Mouse (Mus musculus): ENCODE measurements around the gene Gm28230. TPM values are rescaled to one million over a fixed set of nuclear protein-coding genes. Genes with fewer than 3 reads are reported as not detected.

Gene Gm28230
- polyA plus RNA-seq, 1 experiment from 2014 or later: 1.5 TPM

GRCm38 (mm10) chr2:74733317-74733661 lies 6.8 kb downstream of the Gm28230 start:
- ATAC-seq (ENCODE audit: low FRiP score): no peak
- H3K9ac ChIP-seq: peak overlapping the region; percentile 96
- WGBS: 0% methylated on average over 16 of the region's 16 CpGs
- H3K36me3 ChIP-seq: no peaks in the 10 kb centered on the region
- peaks cover 77% of the 10 kb centered on the region for H3K27me3 ChIP-seq
- H3K4me1 ChIP-seq (replicated peaks): peaks cover 27% of the 10 kb centered on the region
- H3K4me2 ChIP-seq: peak overlapping the region; percentile 83
- H3K4me3 ChIP-seq: peak overlapping the region; percentile 51
- H3K9me3 ChIP-seq: no peaks in the 10 kb centered on the region
- H3K27ac ChIP-seq: peak overlapping the region; percentile 99

DNA sequence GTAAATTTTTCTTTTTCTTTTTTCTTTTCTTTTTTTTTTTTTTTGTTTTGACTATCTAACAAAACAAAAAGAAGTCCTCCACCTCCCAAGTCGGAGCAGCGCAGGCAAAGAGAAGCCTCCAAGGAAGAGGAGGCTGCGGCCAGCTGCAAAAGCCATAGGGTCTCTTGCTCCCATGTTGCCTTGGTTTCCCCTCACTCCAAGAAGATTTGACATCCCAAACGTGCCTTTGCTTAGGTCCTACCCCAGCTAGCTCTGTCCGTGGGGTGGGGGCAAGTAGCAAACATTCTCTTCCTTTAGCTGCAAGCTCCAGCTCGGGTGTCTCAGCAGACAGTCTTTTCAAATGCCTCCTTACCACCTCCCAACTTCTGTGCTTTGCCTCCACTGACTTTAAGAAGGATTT lies 7.2 kb downstream of the Gm28230 start:
- peak overlapping the region; percentile 51 for H3K4me3 ChIP-seq
- peak overlapping the region; percentile 83 for H3K4me2 ChIP-seq
- H3K27me3 ChIP-seq: peaks cover 77% of the 10 kb centered on the region
- H3K27ac ChIP-seq: peak overlapping the region; percentile 99
- WGBS: 0% methylated on average over 6 of the region's 6 CpGs
- peak overlapping the region; percentile 96 for H3K9ac ChIP-seq
- H3K4me1 ChIP-seq (replicated peaks): peaks cover 24% of the 10 kb centered on the region
- ATAC-seq (ENCODE audit: low FRiP score): no peak
- no peaks in the 10 kb centered on the region for H3K36me3 ChIP-seq
- H3K9me3 ChIP-seq: no peaks in the 10 kb centered on the region

DNA sequence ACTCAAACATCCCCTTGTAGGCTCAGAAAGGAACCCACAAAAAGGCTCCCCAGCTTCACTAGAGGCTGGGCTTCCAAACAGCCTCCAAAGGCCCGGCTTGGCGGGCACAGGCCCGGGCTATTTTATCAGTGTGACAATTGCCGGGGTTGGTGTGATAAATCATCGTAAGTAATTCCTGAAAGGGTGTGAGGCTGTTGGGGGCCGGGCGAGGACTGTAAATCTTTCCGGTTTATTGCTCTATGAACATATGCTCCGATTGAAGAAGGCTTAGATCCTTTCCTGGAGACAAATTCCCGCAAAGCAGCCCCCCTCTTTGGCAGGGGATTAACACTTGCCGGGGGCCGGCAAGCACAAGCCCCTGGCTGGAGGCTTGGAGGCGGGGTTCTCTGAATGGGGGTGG lies 7.9 kb downstream of the Gm28230 start:
- Histone ChIP-seq H3K9ac (peak overlapping the region; percentile 96), H3K27me3 (peaks cover 77% of the 10 kb centered on the region), H3K4me2 (peak overlapping the region; percentile 83), H3K9me3 (no peaks in the 10 kb centered on the region), H3K4me3 (peak overlapping the region; percentile 51), H3K4me1 (replicated peaks) (peaks cover 24% of the 10 kb centered on the region), H3K27ac (peak overlapping the region; percentile 99), H3K36me3 (no peaks in the 10 kb centered on the region)
- no peak for ATAC-seq (ENCODE audit: low FRiP score)
- 1% methylated on average over 13 of the region's 13 CpGs for WGBS

DNA sequence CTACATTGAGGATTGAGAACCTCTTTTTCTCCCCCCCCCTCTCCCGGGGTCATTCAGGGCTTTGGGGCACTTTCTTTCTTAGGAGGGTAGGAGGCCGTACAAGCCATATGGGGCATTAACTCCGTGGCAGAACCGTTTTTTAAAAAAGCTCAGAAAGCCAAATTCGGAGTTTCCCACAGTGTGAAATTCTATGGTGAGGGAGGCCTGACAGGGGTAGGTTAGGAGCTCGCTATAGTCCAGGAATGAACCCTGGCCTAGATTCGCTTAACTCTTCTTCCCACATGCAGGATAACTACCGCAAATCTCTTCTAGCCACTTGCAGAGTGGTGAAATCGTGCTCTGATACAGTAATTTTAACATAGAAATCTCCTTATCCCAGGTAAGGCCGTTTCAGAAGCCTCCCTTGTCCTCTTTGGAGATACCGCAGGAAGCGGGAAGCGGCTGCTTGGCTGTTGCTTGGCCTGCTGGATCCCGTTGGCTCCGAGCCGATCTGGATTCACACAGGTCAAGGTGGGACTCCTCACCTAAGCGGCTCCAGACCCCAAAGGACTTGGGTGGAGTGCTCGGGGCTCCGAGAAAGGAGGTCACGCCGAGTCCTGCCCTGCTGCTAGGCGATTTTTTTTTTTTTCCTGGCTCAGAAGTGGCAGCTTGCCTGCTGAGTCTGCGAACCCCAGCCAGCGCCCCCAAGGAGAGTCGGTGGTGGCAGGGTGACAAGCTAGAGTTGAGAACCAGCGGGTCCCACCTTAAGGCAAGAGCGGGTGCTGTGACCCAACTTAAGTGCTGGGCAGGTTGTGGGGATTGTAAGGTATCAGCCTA lies 8.7 kb downstream of the Gm28230 start:
- Histone ChIP-seq H3K27me3 (peaks cover 79% of the 10 kb centered on the region), H3K4me1 (replicated peaks) (peaks cover 31% of the 10 kb centered on the region), H3K4me3 (peak overlapping the region; percentile 51), H3K36me3 (0 out of 2 replicates have a peak, but pooled peaks cover 2% of the 10 kb centered on the region), H3K9ac (peak overlapping the region; percentile 96), H3K27ac (peak overlapping the region; percentile 99), H3K9me3 (no peaks in the 10 kb centered on the region), H3K4me2 (peak overlapping the region; percentile 83)
- no peak for ATAC-seq (ENCODE audit: low FRiP score)
- whole genome bisulfite sequencing: 2% methylated on average over 27 of the region's 27 CpGs

GRCm38 (mm10) chr2:74735851-74736687 lies 9.5 kb downstream of the Gm28230 start:
- peak; percentile 22; the same call in 1 of the 2 replicates for ATAC-seq (ENCODE audit: low FRiP score)
- Histone ChIP-seq H3K27ac (peak overlapping the region; percentile 99), H3K36me3 (0 out of 2 replicates have a peak, but pooled peaks cover 3% of the 10 kb centered on the region), H3K4me2 (peak overlapping the region; percentile 83), H3K27me3 (peaks cover 78% of the 10 kb centered on the region), H3K9me3 (no peaks in the 10 kb centered on the region), H3K4me3 (peak overlapping the region; percentile 51), H3K4me1 (replicated peaks) (peaks cover 35% of the 10 kb centered on the region), H3K9ac (peak overlapping the region; percentile 96)
- WGBS: under 1% methylated on average over 42 of the region's 42 CpGs

DNA sequence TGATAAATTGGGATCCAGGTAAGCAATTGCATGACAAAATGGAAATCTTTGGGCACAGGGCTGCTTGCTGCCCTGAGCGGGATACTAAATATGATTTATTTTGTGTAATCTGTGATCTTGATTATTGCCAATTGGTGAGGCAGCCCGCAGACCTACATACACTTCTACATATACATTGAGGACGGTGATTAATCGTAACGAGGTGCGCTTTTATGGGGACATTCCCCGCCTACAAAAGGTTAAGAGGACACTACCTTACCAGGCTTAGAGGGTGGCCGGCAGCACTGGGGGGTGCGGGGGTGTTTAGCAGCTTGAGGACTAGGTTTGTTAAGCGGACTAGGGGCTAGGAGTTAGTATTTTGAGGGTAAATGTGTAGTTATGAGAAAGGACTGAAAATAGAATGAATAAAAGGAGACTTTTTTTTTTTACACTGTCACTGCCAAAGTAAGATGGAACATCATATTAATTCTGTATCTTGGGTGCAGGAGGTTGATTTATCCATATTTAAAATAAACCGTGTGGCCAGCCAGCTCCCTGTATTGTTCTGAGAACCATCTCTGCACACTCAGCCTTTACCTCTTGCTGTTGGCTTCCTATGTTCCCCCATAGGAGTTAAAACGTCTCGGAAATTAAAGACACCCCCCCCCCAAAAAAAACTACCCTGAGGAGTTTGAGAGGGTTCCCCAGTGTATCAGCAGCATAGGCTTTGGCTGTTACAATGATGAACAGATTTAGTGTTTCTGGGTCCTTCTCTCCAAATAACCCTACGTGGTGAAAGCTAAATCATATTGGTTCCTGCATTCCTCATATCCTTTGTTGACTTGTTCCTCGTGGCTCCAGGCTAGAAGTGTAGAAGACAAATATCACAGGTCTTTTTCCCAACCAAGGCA lies 10.4 kb downstream of the Gm28230 start:
- peak overlapping the region; percentile 83 for H3K4me2 ChIP-seq
- H3K4me3 ChIP-seq: peak overlapping the region; percentile 51

DNA sequence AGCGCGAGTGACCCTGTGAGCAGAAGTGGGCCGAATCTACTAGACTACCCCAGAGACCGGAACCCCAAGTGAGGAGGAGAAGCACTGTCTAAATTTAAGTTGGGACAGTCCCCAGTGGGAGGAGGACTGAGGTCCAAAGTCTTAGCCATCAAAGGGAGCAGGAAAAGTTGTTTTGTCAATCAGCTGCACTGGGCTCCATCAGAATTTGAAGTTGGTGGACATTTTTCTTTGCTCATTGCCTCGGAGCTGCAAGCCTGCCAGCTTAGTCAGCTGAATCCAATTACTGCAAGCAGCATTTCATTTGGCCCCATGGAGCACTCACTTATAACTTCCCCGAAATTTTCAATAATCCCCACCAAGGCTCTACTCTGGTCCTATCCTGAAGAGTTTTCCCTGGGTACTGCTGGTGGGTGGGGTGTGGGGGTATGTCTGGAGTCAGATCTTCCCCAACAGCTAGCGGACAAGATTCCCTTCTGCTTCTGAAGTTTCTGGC lies 11.1 kb downstream of the Gm28230 start:
- WGBS: 4% methylated on average over 7 of the region's 7 CpGs
- peak overlapping the region; percentile 99 for H3K27ac ChIP-seq
- peak overlapping the region; percentile 96 for H3K9ac ChIP-seq
- ATAC-seq (ENCODE audit: low FRiP score): no peak
- no peaks in the 10 kb centered on the region for H3K9me3 ChIP-seq
- peak overlapping the region; percentile 51 for H3K4me3 ChIP-seq
- H3K27me3 ChIP-seq: peaks cover 77% of the 10 kb centered on the region
- 0 out of 2 replicates have a peak, but pooled peaks cover 3% of the 10 kb centered on the region for H3K36me3 ChIP-seq
- peak overlapping the region; percentile 83 for H3K4me2 ChIP-seq
- peaks cover 37% of the 10 kb centered on the region for H3K4me1 ChIP-seq (replicated peaks)

More for the DNA sequence above, 10.4 kb downstream of the Gm28230 start:
- peak overlapping the region; percentile 96 for H3K9ac ChIP-seq
- peaks cover 78% of the 10 kb centered on the region for H3K27me3 ChIP-seq
- ATAC-seq (ENCODE audit: low FRiP score): no peak
- 0 out of 2 replicates have a peak, but pooled peaks cover 3% of the 10 kb centered on the region for H3K36me3 ChIP-seq
- peaks cover 39% of the 10 kb centered on the region for H3K4me1 ChIP-seq (replicated peaks)
- H3K27ac ChIP-seq: peak overlapping the region; percentile 99
- 2% methylated on average over 15 of the region's 15 CpGs for WGBS
- no peaks in the 10 kb centered on the region for H3K9me3 ChIP-seq

GRCm38 (mm10) chr2:74738623-74739475 lies 12.3 kb downstream of the Gm28230 start:
- Histone ChIP-seq H3K9ac (peak overlapping the region; percentile 96), H3K4me2 (peak overlapping the region; percentile 83), H3K36me3 (0 out of 2 replicates have a peak, but pooled peaks cover 4% of the 10 kb centered on the region), H3K9me3 (no peaks in the 10 kb centered on the region), H3K27ac (peak overlapping the region; percentile 99), H3K4me3 (peak overlapping the region; percentile 51), H3K27me3 (peaks cover 86% of the 10 kb centered on the region), H3K4me1 (replicated peaks) (peaks cover 37% of the 10 kb centered on the region)
- no peak for ATAC-seq (ENCODE audit: low FRiP score)
- WGBS: under 1% methylated on average over 20 of the region's 20 CpGs

GRCm38 (mm10) chr2:74739476-74739800 lies 12.9 kb downstream of the Gm28230 start:
- H3K4me1 ChIP-seq (replicated peaks): peaks cover 41% of the 10 kb centered on the region
- H3K4me3 ChIP-seq: peak overlapping the region; percentile 51
- peak overlapping the region; percentile 83 for H3K4me2 ChIP-seq
- peak overlapping the region; percentile 99 for H3K27ac ChIP-seq
- H3K9ac ChIP-seq: peak overlapping the region; percentile 96
- ATAC-seq (ENCODE audit: low FRiP score): no peak
- peaks cover 10% of the 10 kb centered on the region; the same call in 1 of the 2 replicates for H3K36me3 ChIP-seq
- no peaks in the 10 kb centered on the region for H3K9me3 ChIP-seq
- H3K27me3 ChIP-seq: peaks cover 88% of the 10 kb centered on the region
- WGBS: 7% methylated on average over 2 of the region's 2 CpGs

GRCm38 (mm10) chr2:74739869-74740268 lies 13.3 kb downstream of the Gm28230 start:
- ATAC-seq (ENCODE audit: low FRiP score): no peak
- Histone ChIP-seq H3K27ac (peak overlapping the region; percentile 99), H3K4me3 (peak overlapping the region; percentile 51), H3K4me1 (replicated peaks) (peaks cover 42% of the 10 kb centered on the region), H3K9ac (peak overlapping the region; percentile 96), H3K4me2 (peak overlapping the region; percentile 83), H3K27me3 (peaks cover 88% of the 10 kb centered on the region), H3K9me3 (no peaks in the 10 kb centered on the region), H3K36me3 (peaks cover 10% of the 10 kb centered on the region; the same call in 1 of the 2 replicates)
- WGBS: 3% methylated on average over 14 of the region's 14 CpGs

Data from hindbrain, embryonic 13.5 days (tissue).